Mouse (Mus musculus) T-helper 2 cell (primary cell): ENCODE measurements at regions not wholly inside any gene's neighbourhood (a gene's known extent, or its start where the extent isn't known, plus 50 kb on each side); places are given as distances from the start of the nearest gene placed in this dataset.

Experiments used
- in situ Hi-C: fragments of 300-600 bp; cut with MboI, MseI; formaldehyde crosslinking; loops from one replicate; pipeline ENCODE4 v1.15.1; 2025; ENCODE audit warnings: high pct_unique_total_duplicates

DNA sequence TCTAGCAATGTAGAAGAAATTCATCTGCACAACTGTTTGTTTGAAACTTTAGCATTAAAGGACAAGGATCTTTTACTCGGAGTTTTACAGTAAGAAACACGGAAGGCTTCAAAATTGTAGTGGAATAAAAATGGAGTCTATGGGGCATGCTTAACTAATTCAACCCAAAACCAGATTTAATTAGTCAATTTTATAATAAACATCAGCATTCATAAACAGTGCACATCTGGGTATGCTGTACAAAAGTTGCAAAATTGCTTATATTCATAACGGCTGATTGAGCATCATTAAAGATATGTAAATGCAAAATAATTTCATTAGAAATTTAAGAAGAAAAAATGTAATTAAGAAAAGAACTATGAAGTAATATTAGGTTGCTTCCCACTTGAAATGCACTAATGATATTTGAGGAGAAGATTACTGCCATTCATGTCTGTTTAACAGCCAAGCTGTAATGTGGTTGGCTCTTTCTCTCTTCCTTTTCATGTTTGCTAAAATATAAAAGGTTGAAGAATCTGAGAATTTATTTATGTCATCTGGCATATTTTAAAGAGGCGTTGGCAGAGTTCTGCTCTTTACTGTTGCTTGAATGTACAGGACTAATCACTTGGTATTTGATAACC, 1037.3 kb downstream of the Fam181b start:
- in situ Hi-C loops, result no loop called here

DNA sequence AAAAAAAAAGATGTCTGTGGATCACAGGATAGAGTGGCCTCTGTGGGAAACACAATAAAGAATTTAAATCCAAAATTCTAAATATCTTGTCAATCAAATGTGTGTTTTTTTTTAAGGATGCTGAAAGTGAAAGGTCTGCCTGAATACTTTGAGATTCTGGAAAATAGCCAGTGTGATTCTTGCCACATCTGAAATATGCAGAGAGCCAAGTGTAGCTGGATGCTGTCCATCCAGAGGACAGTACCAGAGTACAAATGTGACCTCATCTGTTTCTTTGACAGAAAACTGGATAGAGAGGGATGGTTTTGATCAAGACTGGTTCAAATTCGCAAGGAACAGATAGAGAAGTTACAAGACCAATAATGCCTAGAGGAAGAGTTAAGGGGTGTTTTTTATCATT, 1044.1 kb downstream of the Fam181b start:
- in situ Hi-C loops, result no loop called here

DNA sequence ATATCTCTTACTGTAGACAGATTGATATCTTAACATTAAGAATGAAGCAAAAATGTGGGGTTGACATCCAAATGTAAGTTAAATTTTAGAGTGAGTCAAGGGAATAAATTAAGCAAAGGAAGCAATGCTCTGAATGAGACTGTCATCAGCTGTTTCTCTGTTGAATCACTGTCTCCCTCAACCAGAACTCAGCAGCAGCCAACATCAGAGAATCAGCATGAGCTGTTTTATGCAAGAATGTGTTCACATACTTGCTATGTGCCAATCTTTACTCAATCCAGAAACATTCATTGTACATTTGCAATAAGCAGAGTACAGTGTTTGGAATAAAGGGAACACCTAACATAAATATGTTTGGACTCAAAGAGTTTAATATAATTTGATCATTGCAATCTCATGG, 1074.6 kb downstream of the Fam181b start:
- in situ Hi-C loops, result no loop called here

DNA sequence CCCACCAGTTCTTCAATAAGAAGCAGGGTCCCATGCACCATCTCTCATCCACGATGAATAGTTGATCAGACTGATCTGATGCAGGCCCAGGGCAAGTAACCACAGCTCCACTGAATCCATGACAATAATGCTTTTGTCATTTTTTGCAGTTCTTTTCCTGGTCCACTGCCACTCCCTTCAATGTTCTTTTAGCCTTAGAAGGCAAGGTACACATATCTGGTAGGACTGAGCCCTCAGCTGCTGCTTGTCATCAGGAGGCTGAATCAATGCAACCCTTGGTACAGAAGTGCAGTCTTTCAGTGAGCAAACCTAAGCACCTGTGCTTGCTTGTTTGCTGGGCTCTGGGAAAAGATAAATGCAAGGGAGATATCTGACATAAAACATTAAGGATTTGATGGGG, 1075.8 kb downstream of the Fam181b start:
- in situ Hi-C loops, result no loop called here

DNA sequence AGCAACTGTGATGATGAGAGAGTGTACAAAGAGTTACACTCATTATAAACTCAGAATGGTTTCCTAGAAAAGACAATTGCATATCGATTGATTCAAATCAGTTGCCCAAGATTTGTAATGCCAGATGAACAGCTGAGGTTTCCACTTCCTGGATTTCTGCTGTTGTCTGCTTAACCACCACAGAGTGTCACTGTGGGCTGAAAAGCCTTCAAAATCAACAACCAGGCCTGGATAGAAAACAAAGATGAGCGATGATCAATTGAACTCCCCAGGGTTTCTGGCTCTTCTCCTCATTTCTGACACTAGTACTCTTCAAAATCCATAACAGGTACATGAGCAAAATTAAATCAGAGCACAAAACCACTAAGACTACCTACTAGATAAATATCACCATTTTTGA, 1100.4 kb downstream of the Fam181b start:
- in situ Hi-C loops, result no loop called here

DNA sequence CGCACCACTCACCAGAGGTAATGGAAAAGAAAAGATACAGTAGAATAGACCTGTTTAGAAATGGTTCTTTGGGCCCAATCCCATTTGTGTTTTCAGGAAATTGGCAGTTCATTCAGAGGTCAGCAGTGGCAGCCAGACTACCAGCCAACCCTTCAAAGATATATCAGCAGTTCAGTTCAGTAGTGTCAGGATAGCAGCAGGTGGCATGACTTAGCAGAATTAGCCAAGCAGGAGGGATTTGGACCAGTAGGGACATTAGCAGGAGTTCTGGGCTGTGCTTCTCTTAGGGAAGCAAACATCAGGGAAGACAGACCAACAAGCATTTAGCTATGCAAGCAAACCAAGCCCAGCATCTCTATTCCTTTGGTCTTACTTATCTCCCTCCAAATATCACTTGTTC, 1132.7 kb downstream of the Fam181b start:
- in situ Hi-C loops, result no loop called here

DNA sequence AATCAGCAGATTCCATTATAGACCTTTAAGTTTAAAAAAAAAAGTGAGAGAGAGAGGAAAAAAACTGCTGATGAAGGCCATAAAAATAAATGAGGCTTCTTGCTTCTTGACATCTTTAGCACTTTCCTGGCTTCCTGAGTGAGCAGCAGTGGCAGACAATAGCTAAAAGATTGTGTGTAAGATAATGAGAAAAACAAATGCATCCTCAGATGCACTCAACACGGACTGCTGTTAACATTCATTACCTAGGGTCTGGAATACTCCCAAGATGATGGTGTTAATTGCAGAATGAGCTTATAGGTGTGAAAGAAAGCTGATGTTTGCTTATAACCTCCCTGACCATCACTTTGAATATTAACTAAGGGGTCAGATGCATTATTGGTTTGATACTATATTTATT, 1147.8 kb downstream of the Fam181b start:
- in situ Hi-C loops, result no loop called here

DNA sequence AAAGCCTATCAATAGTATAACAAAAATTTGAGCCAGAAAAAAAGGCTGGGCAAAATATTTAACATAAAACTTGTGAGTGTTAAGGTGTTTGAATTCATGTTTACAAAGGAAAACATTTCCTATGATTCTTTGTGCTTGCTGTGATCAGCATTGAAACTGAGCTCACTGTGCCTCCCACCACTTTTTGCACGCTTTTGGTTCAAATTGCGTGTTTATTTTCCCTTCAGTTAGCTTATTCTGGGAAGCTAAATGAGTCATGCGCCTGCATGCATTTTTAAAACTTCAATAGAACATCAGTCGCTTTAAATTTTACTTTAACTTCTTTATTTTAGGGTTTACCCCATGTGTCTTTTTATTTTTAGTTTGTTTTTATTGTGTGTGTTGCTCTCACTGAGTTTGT, 1154.0 kb downstream of the Fam181b start:
- in situ Hi-C loops, result no loop called here

DNA sequence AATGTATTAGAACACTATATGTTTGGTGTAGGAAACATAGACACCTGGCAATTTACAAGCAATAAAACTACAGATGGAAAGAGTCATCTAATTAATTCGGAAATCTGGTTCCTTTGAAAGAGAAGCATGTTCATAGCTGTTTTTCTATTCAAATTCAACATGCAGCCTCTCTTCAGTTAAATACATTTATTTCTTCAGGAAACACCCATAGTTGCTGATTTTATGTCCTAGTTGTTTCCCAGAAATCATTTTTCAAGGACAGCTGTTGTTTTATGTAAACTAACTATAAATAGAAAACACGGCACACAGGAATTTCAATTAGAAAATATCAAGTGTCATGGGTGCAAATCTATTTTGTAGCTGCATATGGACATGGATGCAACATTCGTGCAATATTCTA, 1169.8 kb downstream of the Fam181b start:
- in situ Hi-C loops, result no loop called here

DNA sequence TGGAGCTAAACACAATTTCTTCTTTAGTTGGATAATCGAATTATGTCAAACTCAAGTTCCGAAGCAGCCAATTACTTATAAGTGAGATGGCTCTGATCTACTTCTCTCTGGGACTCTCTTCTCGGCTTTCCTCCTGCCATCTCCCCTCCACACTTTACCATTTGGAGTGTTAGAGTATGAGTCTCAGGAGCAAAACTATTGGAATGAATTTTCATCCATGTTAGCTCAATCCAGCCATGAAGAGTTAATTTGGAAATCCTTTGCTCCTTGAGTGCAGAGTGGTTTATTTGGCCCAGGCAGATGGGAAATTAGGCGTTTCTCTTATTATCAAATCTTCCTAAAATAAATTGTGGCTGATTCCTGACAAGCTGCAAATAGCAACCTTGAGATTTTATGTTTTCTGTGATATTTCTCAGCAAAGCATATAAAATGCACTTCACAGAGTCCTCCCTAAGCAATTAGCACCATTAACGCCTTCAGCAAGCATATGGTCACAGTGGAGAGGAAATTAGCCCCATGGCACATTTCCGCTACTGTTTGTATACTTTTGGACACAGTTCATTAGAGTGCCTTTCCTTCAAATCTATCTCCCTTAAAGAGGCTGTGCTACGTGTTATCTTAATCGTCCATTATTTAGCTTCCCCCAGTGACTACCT, 1189.1 kb downstream of the Fam181b start:
- in situ Hi-C loops, result loop anchor here (10.0 kb wide), 1 partner anchor 436 kb away; no protein-coding TSS in a partner anchor

DNA sequence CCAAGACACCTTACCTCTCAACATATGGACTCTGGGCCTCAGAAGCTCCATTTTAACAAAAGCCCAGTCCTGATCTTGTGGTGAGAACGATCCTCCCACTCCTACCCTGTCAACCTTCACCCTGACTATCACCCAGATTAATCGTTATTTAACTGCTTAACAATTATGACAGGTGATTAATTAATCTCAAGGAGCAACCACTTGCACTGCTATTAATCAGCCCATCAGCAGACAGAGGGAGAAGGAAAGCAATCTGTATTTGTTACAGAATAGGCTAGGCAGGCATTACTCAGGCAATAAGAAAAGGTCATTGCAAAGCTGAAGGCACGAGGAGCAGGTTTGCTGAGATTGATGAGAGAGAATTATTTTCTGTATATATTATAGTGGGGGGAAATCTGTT, 1201.9 kb downstream of the Fam181b start:
- in situ Hi-C loops, result no loop called here

DNA sequence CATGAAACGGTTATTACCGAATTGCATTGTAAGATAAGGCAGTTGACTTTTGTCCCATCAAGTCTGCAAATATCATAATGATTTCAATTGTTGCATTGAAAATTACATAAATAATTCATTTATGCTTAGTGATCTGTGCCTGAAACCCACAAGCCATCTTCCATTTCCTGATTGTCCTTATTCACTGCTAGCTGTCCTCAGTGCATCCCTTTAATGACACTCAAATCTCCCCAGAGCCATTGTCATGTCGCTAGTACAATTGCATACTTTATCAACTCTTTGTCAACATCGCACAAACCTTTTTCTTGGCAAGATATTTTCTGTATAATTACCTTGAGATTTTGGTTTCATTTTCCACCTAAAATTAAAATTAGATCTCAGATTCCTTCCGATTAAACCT, 1202.3 kb downstream of the Fam181b start:
- in situ Hi-C loops, result no loop called here

DNA sequence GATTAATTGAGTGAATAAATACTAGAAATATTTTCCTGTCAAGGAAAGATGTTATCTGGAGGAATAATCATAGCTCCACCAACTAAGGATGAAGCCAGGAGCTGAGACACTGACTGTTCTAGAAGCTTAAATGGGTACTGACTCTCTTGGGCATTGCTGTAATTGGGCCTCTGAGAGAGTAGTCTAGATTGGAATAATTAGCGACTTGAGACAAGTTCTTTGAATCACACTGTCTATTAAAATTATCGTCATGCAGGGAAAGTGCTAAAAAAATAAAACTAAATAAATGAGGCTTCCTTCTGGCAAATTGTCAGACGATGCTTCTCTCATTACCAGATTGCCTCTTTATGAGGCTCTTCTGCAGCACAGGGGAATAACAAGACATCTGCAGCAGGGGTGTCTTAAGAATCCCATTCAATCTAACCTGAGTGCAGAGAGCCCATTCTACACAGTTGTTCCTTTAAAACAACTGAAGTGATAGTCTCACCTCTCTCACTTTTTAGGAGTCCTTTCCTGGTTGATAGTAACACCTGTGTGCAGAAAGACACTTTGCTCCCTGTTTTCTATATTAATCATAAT, 1203.5 kb downstream of the Fam181b start:
- in situ Hi-C loops, result no loop called here

DNA sequence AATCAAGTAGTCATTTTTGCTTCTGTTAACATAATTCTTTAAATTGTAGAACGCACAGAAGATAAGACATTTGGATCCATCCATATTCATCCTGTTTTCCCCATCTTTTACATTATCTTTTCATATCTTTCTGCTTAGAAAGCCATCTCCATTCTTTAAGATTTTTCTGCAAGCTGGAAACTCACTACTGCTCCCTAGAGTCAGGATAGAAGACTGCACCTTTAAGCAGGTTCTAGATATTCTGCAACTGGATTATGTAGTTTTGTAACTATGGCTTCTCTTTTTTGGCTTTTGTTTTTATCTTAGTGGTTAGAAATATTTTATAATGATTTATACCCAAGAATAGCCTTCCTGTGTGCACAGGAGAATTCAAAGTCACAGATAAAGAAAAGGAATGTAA, 1225.9 kb downstream of the Fam181b start:
- in situ Hi-C loops, result no loop called here

DNA sequence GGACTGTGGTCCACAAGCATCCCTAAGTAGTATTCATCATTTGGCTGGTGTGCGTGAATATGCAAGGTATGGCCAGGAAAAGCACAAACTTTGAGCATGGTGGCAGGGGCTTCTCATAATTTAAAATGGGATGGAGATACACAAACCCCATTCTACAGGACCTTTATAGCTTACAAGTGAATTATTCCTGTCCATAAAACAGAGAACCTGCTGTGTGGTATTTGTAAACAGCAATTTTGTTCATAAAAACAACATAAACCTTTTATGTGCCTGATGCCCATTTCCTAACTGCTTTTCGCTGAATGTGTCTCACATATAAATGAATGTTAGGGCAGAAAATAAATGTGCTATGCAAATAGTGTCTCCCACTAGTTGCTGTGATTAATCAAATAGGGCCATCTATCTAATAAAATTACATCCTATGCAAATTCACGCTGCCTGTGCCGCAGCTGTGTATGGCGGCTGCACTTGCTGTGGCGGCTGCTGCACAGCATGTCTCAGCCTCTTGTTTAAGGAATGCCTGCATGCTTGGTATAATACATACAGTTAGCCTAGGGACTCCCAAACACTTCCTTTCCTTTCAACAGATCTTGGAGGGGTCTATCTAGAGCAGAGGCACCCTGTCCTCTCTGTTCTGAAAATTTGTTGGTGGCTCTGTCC, 1235.4 kb downstream of the Fam181b start:
- in situ Hi-C loops, result no loop called here

DNA sequence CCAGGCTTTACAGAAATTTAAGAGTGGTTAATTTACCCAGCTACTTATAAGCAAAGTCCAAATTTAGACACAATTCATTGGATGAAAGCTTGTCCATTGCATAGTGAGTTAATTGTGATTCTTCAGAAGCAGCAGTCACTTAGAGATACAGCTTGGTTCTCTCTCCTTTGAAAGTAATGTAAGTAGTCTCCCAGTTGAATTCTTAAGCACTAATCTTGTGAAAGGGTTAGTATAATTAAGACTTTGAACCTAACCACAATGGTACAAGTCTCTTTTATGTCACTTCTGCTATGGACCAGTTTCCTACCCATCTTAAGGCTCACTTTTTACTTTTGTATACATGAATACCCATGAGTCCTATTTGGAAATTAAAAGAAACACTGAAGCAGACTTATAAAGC, 1252.9 kb downstream of the Fam181b start:
- in situ Hi-C loops, result no loop called here
